Mouse (Mus musculus): ENCODE measurements around the gene Sept5.

Gene Sept5

GRCm38 (mm10) chr16:18629390-18630231 lies at the start of gene Sept5:
Sept5 (minus strand) TSS chr16:18629954.
- DNase-seq (ENCODE audit: low read depth) = no peak

- peak; percentile 36 for DNase-seq (ENCODE audit: low read depth)
These were observed 49.4 kb upstream of the Sept5 start for GRCm38 (mm10) chr16:18679112-18679511.

- DNase-seq (ENCODE audit: low read depth) = peak; percentile 71
These were observed 48.3 kb upstream of the Sept5 start for GRCm38 (mm10) chr16:18677746-18678679.

- DNase-seq (ENCODE audit: low read depth) = no peak
These were observed 43.3 kb upstream of the Sept5 start for GRCm38 (mm10) chr16:18673005-18673404.

GRCm38 (mm10) chr16:18672027-18672426 lies 42.3 kb upstream of the Sept5 start:
- DNase-seq (ENCODE audit: low read depth) = no peak

- no peak for DNase-seq (ENCODE audit: low read depth)
These were observed 40.2 kb upstream of the Sept5 start for GRCm38 (mm10) chr16:18669914-18670313.

GRCm38 (mm10) chr16:18658597-18658996 lies 28.8 kb upstream of the Sept5 start:
- no peak for DNase-seq (ENCODE audit: low read depth)

GRCm38 (mm10) chr16:18655372-18656098 lies 25.8 kb upstream of the Sept5 start:
- peak; percentile 53 for DNase-seq (ENCODE audit: low read depth)

GRCm38 (mm10) chr16:18653290-18654160 lies 23.8 kb upstream of the Sept5 start:
- DNase-seq (ENCODE audit: low read depth) = peak; percentile 16

GRCm38 (mm10) chr16:18649126-18649525 lies 19.4 kb upstream of the Sept5 start:
- no peak for DNase-seq (ENCODE audit: low read depth)

GRCm38 (mm10) chr16:18645329-18645728 lies 15.6 kb upstream of the Sept5 start:
- no peak for DNase-seq (ENCODE audit: low read depth)

GRCm38 (mm10) chr16:18644485-18644884 lies 14.7 kb upstream of the Sept5 start:
- no peak for DNase-seq (ENCODE audit: low read depth)

- peak; percentile 42 for DNase-seq (ENCODE audit: low read depth)
These were observed 13.7 kb upstream of the Sept5 start for GRCm38 (mm10) chr16:18643406-18643998.

GRCm38 (mm10) chr16:18642897-18643296 lies 13.1 kb upstream of the Sept5 start:
- DNase-seq (ENCODE audit: low read depth) = no peak

GRCm38 (mm10) chr16:18642291-18642690 lies 12.5 kb upstream of the Sept5 start:
- no peak for DNase-seq (ENCODE audit: low read depth)

- DNase-seq (ENCODE audit: low read depth) = no peak
These were observed 9.7 kb upstream of the Sept5 start for GRCm38 (mm10) chr16:18639382-18639929.

- DNase-seq (ENCODE audit: low read depth) = no peak
These were observed 8.6 kb upstream of the Sept5 start for GRCm38 (mm10) chr16:18638396-18638795.

GRCm38 (mm10) chr16:18636804-18637203 lies 7.0 kb upstream of the Sept5 start:
- DNase-seq (ENCODE audit: low read depth) = no peak

GRCm38 (mm10) chr16:18636401-18636800 lies 6.6 kb upstream of the Sept5 start:
- no peak for DNase-seq (ENCODE audit: low read depth)

- no peak for DNase-seq (ENCODE audit: low read depth)
These were observed 3.6 kb upstream of the Sept5 start for GRCm38 (mm10) chr16:18633333-18633732.

All from 416B (cell line).